In genomic region chr9:104171651-104172050, GRCm38 (mm10) we compare ENCODE assay signal across 18 mouse cellular contexts. TPM values are rescaled to one million over a fixed set of nuclear protein-coding genes. Genes with fewer than 3 reads are reported as not detected.
"Had no signal": no experiment of that assay in that cellular context is flagged by ENCODE, and none has a peak within 500 bp of the region (broad histone marks: within the 10 kb centered on the region; RNA-seq: fewer than 3 reads in every experiment).

No protein-coding gene starts in this region.

- H3K4me3 ChIP-seq: lung, embryonic 15.5 days; megakaryocyte, embryonic 14.5 days; midbrain, embryonic 13.5 days; midbrain, embryonic 15.5 days; neural tube, embryonic 12.5 days; stomach, embryonic 15.5 days had no signal

- H3K27me3 ChIP-seq: lung, embryonic 15.5 days; megakaryocyte, embryonic 14.5 days; midbrain, embryonic 13.5 days; midbrain, embryonic 15.5 days; neural tube, embryonic 12.5 days; stomach, embryonic 15.5 days had no signal

- ATAC-seq: lung, postnatal 0 days; midbrain, embryonic 13.5 days; midbrain, embryonic 15.5 days had no signal

- DNase-seq: lung, postnatal 14 days; lung, postnatal 36 days; right cerebral cortex, postnatal 14 days; thymus, adult 2 months; thymus, postnatal 25 days; thymus, postnatal 4 days had no signal

- H3K9me3 ChIP-seq: lung, embryonic 15.5 days; megakaryocyte, embryonic 14.5 days; midbrain, embryonic 13.5 days; midbrain, embryonic 15.5 days; neural tube, embryonic 12.5 days; stomach, embryonic 15.5 days had no signal

- H3K4me1 ChIP-seq: lung, embryonic 15.5 days; megakaryocyte, embryonic 14.5 days; midbrain, embryonic 13.5 days; midbrain, embryonic 15.5 days; neural tube, embryonic 12.5 days; stomach, embryonic 15.5 days had no signal

- H3K9ac ChIP-seq: lung, embryonic 15.5 days; midbrain, embryonic 13.5 days; midbrain, embryonic 15.5 days; neural tube, embryonic 12.5 days; stomach, embryonic 15.5 days had no signal

- H3K27ac ChIP-seq: lung, embryonic 15.5 days; macrophage; midbrain, embryonic 13.5 days; midbrain, embryonic 15.5 days; neural tube, embryonic 12.5 days; stomach, embryonic 15.5 days; stomach, postnatal 0 days had no signal

- H3K4me2 ChIP-seq: lung, embryonic 15.5 days; midbrain, embryonic 11.5 days; midbrain, embryonic 13.5 days; midbrain, embryonic 15.5 days; neural tube, embryonic 12.5 days; stomach, embryonic 15.5 days had no signal

RNA-seq across cellular contexts. Expression of gene Ackr4, which starts 44.9 kb away (rescaled TPM):
- total RNA-seq: megakaryocyte progenitor cell, adult 5-6 weeks; monocyte, adult 5-6 weeks had no signal
- polyA plus RNA-seq: macrophage had no signal
